In genomic region chr1:192794957-192795745, GRCm38 (mm10) we compare ENCODE assay signal across 12 mouse cellular contexts. TPM values are rescaled to one million over a fixed set of nuclear protein-coding genes. Genes with fewer than 3 reads are reported as not detected.
A peak's percentile ranks its signal among the peaks of the same experiment; 100 is the strongest.
DNase-seq lines count a peak whose midpoint lies in the region; ATAC-seq and TF ChIP-seq lines count a peak whose summit lies in the region.
"Had no signal": no experiment of that assay in that cellular context is flagged by ENCODE, and none has a peak within 500 bp of the region (broad histone marks: within the 10 kb centered on the region; RNA-seq: fewer than 3 reads in every experiment).

No protein-coding gene starts in this region.

- DNase-seq in hindbrain, postnatal 0 days (ENCODE audit: low spot score) = no peak
- DNase-seq in hindbrain, embryonic 10.5 days (ENCODE audit: low spot score) = no peak
- DNase-seq in liver, embryonic 14.5 days (ENCODE audit: low read depth in 3 of 3, low spot score in 3 of 3) = peak in 2 of 3 experiments; percentile 17 to 33
- DNase-seq in layer of hippocampus, postnatal 14 days (ENCODE audit: low spot score in 2 of 2) = no peak
- DNase-seq: cerebellum, adult 2 months had no signal

- no peak overlapping the region for H3K4me2 ChIP-seq in hindbrain, postnatal 0 days (ENCODE audit: low read depth, low read length)
- H3K4me2 ChIP-seq in embryonic facial prominence, embryonic 12.5 days (replicated peaks) = no peak overlapping the region
- H3K4me2 ChIP-seq in liver, embryonic 14.5 days (ENCODE audit: low read depth) = no peak overlapping the region
- no peak overlapping the region for H3K4me2 ChIP-seq in kidney, embryonic 16.5 days (replicated peaks; ENCODE audit: low read depth, low read length)
- H3K4me2 ChIP-seq: forebrain, embryonic 13.5 days had no signal

- H3K9me3 ChIP-seq in hindbrain, postnatal 0 days (ENCODE audit: low read length) = no peaks in the 10 kb centered on the region
- peaks cover 6% of the 10 kb centered on the region; the same call in 1 of the 2 replicates for H3K9me3 ChIP-seq in hindbrain, embryonic 10.5 days
- no peaks in the 10 kb centered on the region for H3K9me3 ChIP-seq in E14TG2a.4 (ENCODE audit: low read length)
- no peaks in the 10 kb centered on the region for H3K9me3 ChIP-seq in embryonic facial prominence, embryonic 12.5 days
- H3K9me3 ChIP-seq in liver, embryonic 14.5 days (ENCODE audit: control insufficient read depth, low read length) = no peaks in the 10 kb centered on the region
- 0 out of 2 replicates have a peak, but pooled peaks cover 4% of the 10 kb centered on the region for H3K9me3 ChIP-seq in kidney, embryonic 16.5 days (ENCODE audit: low read length)

- no peaks in the 10 kb centered on the region for H3K4me1 ChIP-seq in hindbrain, postnatal 0 days (ENCODE audit: insufficient read depth, low read length)
- peaks cover 62% of the 10 kb centered on the region for H3K4me1 ChIP-seq in hindbrain, embryonic 10.5 days (replicated peaks)
- peaks cover 76% of the 10 kb centered on the region for H3K4me1 ChIP-seq in E14TG2a.4 (replicated peaks; ENCODE audit: low read depth, low read length)
- H3K4me1 ChIP-seq in embryonic facial prominence, embryonic 12.5 days = peaks cover 79% of the 10 kb centered on the region
- peaks cover 0 to 9% of the 10 kb centered on the region in 2 experiments; a peak in 2 of 4 replicates for H3K4me1 ChIP-seq in liver, embryonic 14.5 days (replicated peaks; ENCODE audit: control insufficient read depth in 2 of 2, insufficient read depth in 2 of 2, low read length in 1 of 2)
- H3K4me1 ChIP-seq in kidney, embryonic 16.5 days (ENCODE audit: insufficient read depth, low read length) = peaks cover 45% of the 10 kb centered on the region
- H3K4me1 ChIP-seq: megakaryocyte, embryonic 14.5 days had no signal

- TF ChIP-seq EP300 in liver, embryonic 14.5 days (IDR thresholded peaks at IDR 0.05; ENCODE audit: low read depth) = no peak

- H3K4me3 ChIP-seq in hindbrain, postnatal 0 days (ENCODE audit: low read length) = no peak overlapping the region
- H3K4me3 ChIP-seq in hindbrain, embryonic 10.5 days = no peak overlapping the region
- no peak overlapping the region for H3K4me3 ChIP-seq in E14TG2a.4 (replicated peaks; ENCODE audit: low read length)
- no peak overlapping the region for H3K4me3 ChIP-seq in embryonic facial prominence, embryonic 12.5 days
- H3K4me3 ChIP-seq in liver, embryonic 14.5 days (ENCODE audit: insufficient read depth in 1 of 2, low read depth in 2 of 2, low read length in 2 of 2) = no peak overlapping the region
- H3K4me3 ChIP-seq in kidney, embryonic 16.5 days (ENCODE audit: low read length) = no peak overlapping the region
- H3K4me3 ChIP-seq: forebrain, embryonic 13.5 days; megakaryocyte, embryonic 14.5 days had no signal

- H3K27me3 ChIP-seq in hindbrain, postnatal 0 days (ENCODE audit: insufficient read depth, low read length) = no peaks in the 10 kb centered on the region
- peaks cover 22% of the 10 kb centered on the region for H3K27me3 ChIP-seq in hindbrain, embryonic 10.5 days (ENCODE audit: insufficient read depth, poor library complexity, severe bottlenecking)
- H3K27me3 ChIP-seq in E14TG2a.4 (ENCODE audit: insufficient read depth, low read length) = peaks cover 8% of the 10 kb centered on the region; the same call in 1 of the 2 replicates
- no peaks in the 10 kb centered on the region for H3K27me3 ChIP-seq in embryonic facial prominence, embryonic 12.5 days
- H3K27me3 ChIP-seq in liver, embryonic 14.5 days (ENCODE audit: control insufficient read depth, insufficient read depth, low read length) = no peaks in the 10 kb centered on the region
- H3K27me3 ChIP-seq in kidney, embryonic 16.5 days (ENCODE audit: insufficient read depth, low read length) = no peaks in the 10 kb centered on the region
- H3K27me3 ChIP-seq: forebrain, embryonic 13.5 days; Patski had no signal

- no peaks in the 10 kb centered on the region for H3K36me3 ChIP-seq in hindbrain, postnatal 0 days (ENCODE audit: insufficient read depth, low read length)
- no peaks in the 10 kb centered on the region for H3K36me3 ChIP-seq in hindbrain, embryonic 10.5 days
- H3K36me3 ChIP-seq in E14TG2a.4 (ENCODE audit: insufficient read depth, low read length) = no peaks in the 10 kb centered on the region
- no peaks in the 10 kb centered on the region for H3K36me3 ChIP-seq in embryonic facial prominence, embryonic 12.5 days
- H3K36me3 ChIP-seq in liver, embryonic 14.5 days (replicated peaks; ENCODE audit: control insufficient read depth, insufficient read depth, low read depth) = no peaks in the 10 kb centered on the region
- no peaks in the 10 kb centered on the region for H3K36me3 ChIP-seq in kidney, embryonic 16.5 days (ENCODE audit: insufficient read depth, low read length)

- no peak for ATAC-seq in hindbrain, postnatal 0 days
- ATAC-seq in embryonic facial prominence, embryonic 12.5 days (ENCODE audit: insufficient number of reproducible peaks, insufficient read depth, low FRiP score, low TSS enrichment) = no peak
- peak; percentile 72 for ATAC-seq in liver, embryonic 14.5 days (ENCODE audit: insufficient read depth)
- no peak for ATAC-seq in kidney, embryonic 16.5 days (ENCODE audit: low FRiP score, low TSS enrichment)
- ATAC-seq in monocyte, adult 5-6 weeks (replicated peaks; ENCODE audit: insufficient number of reproducible peaks, low FRiP score, low TSS enrichment, poor library complexity, severe bottlenecking) = no peak
- ATAC-seq: forebrain, embryonic 13.5 days; Patski had no signal

- peak; percentile 19; the same call in 1 of the 2 replicates for TF ChIP-seq CTCF in hindbrain, postnatal 0 days (IDR thresholded peaks at IDR 0.05; ENCODE audit: low read depth)
- TF ChIP-seq CTCF in E14TG2a.4 (conservative IDR thresholded peaks at IDR 0.05; ENCODE audit: low read length) = peak; percentile 47
- peak; percentile 27; the same call in 1 of the 2 replicates for TF ChIP-seq CTCF in liver, embryonic 14.5 days (IDR thresholded peaks at IDR 0.05; ENCODE audit: low read depth)

- H3K27ac ChIP-seq in hindbrain, postnatal 0 days = no peak overlapping the region
- H3K27ac ChIP-seq in hindbrain, embryonic 10.5 days = no peak overlapping the region
- peak overlapping the region; percentile 88 for H3K27ac ChIP-seq in embryonic facial prominence, embryonic 12.5 days
- no peak overlapping the region for H3K27ac ChIP-seq in liver, embryonic 14.5 days
- H3K27ac ChIP-seq in kidney, embryonic 16.5 days (ENCODE audit: low read length) = no peak overlapping the region

- WGBS in hindbrain, postnatal 0 days = 66% methylated on average over 9 of the region's 9 CpGs
- 55% methylated on average over 9 of the region's 9 CpGs for WGBS in hindbrain, embryonic 10.5 days
- 58% methylated on average over 9 of the region's 9 CpGs for WGBS in embryonic facial prominence, embryonic 12.5 days
- 48% methylated on average over 9 of the region's 9 CpGs for WGBS in liver, embryonic 14.5 days (ENCODE audit: insufficient replicate concordance)
- WGBS in kidney, embryonic 16.5 days = 79% methylated on average over 6 of the region's 9 CpGs

- no peak overlapping the region for H3K9ac ChIP-seq in hindbrain, postnatal 0 days (replicated peaks; ENCODE audit: low read length)
- no peak overlapping the region for H3K9ac ChIP-seq in embryonic facial prominence, embryonic 12.5 days
- no peak overlapping the region for H3K9ac ChIP-seq in liver, embryonic 14.5 days (replicated peaks)
- H3K9ac ChIP-seq in kidney, embryonic 16.5 days (replicated peaks; ENCODE audit: low read length) = no peak overlapping the region
- H3K9ac ChIP-seq: forebrain, embryonic 13.5 days had no signal

RNA-seq across cellular contexts. Expression of gene Hhat, which starts 24.1 kb away (rescaled TPM):
- total RNA-seq in hindbrain, postnatal 0 days (2014; rRNA removed) = 5.4 and 6.9 TPM in 2 replicates
- polyA plus RNA-seq in hindbrain, postnatal 0 days (2015; fragmentation: Nextera tagmentation; extraction: Ambion mirVana) = 3.5 and 3.7 TPM in 2 replicates
- polyA plus RNA-seq in hindbrain, embryonic 10.5 days (2016; fragmentation: Nextera tagmentation; extraction: Ambion mirVana) = 8.1 and 8.9 TPM in 2 replicates
- 8.9 and 10.4 TPM in 2 replicates for polyA plus RNA-seq in embryonic facial prominence, embryonic 12.5 days (2016; fragmentation: Nextera tagmentation; extraction: Ambion mirVana)
- 0.53 and 0.73 TPM in 2 replicates for polyA plus RNA-seq in liver, embryonic 14.5 days (2012; rRNA removed)
- 0.54 and 1.4 TPM in 2 replicates for polyA plus RNA-seq in liver, embryonic 14.5 days (2014; fragmentation: Nextera tagmentation; extraction: Ambion mirVana)
- 1 to 10 TPM; 1.2 to 2.3 TPM for total RNA-seq in layer of hippocampus, postnatal 14 days (2021)
- polyA plus RNA-seq in kidney, embryonic 16.5 days (2015; fragmentation: Nextera tagmentation; extraction: Ambion mirVana) = 17.5 and 17.8 TPM in 2 replicates
- 0.85 to 3.6 TPM (median 1.7 TPM) in 3 replicates for total RNA-seq in monocyte, adult 5-6 weeks (2017)

Comparison
In these comparisons a context has a peak if more than half of its experiments do, and no peak if none do; other contexts are left out.
1. DNase-seq: peak in liver, embryonic 14.5 days (2 of 3); none in hindbrain, postnatal 0 days (single experiment), hindbrain, embryonic 10.5 days (single experiment) and layer of hippocampus, postnatal 14 days (0 of 2).
2. Peak in every context shown above with its lines, with median percentiles within 50 percentile points of each other: CTCF ChIP-seq.